Mouse (Mus musculus) forebrain, embryonic 10.5 days (tissue): ENCODE measurements around the gene Pdik1l. TPM values are rescaled to one million over a fixed set of nuclear protein-coding genes. Genes with fewer than 3 reads are reported as not detected.
A peak's percentile ranks its signal among the peaks of the same experiment; 100 is the strongest.

Experiments used
- DNase-seq: peaks from one replicate; pipeline ENCODE4 v3.0.0-alpha.2; 2017; ENCODE audit warnings: low spot score; ENCODE audit errors: extremely low spot score
- H3K27ac ChIP-seq: fragments of 300-500 bp; sonication (generic); 2 replicates; pipeline ENCODE4 v1.5.1; 2016; ENCODE audit warnings: mild to moderate bottlenecking
- H3K27me3 ChIP-seq: fragments of 300-500 bp; sonication (generic); 2 replicates; pipeline ENCODE4 v1.6.1; 2016; ENCODE audit warnings: mild to moderate bottlenecking; ENCODE audit not compliant: poor library complexity, severe bottlenecking
- H3K36me3 ChIP-seq: fragments of 300-500 bp; sonication (generic); replicated peaks from 2 replicates; pipeline ENCODE4 v1.6.1; 2016; ENCODE audit warnings: mild to moderate bottlenecking, moderate library complexity
- H3K4me1 ChIP-seq: fragments of 300-500 bp; sonication (generic); 2 replicates; pipeline ENCODE4 v1.6.1; 2016
- H3K4me3 ChIP-seq: fragments of 300-500 bp; sonication (generic); 2 replicates; pipeline ENCODE4 v1.5.1; 2016; ENCODE audit warnings: mild to moderate bottlenecking, moderate library complexity
- H3K9me3 ChIP-seq: fragments of 300-500 bp; sonication (generic); 2 replicates; pipeline ENCODE4 v1.6.1; 2016; ENCODE audit warnings: mild to moderate bottlenecking, moderate library complexity
- WGBS: fragments of 180-500 bp; shearing (Covaris S2); methylation state at CpG from one replicate; pipeline ENCODE4 v1.1.7; 2016; 5-methylcytosine and 5-hydroxymethylcytosine counted together
- polyA plus RNA-seq: library from polyadenylated mRNA; unstranded; fragments of >200 nt; fragmentation: Nextera tagmentation; extraction: Ambion mirVana; gene quantifications from 2 replicates; pipeline ENCODE4 v1.2.1, GENCODE M21; 2016

Gene Pdik1l
- polyA plus RNA-seq, 1 experiment from 2014 or later, result 22.0 TPM

- peaks cover 96% of the 10 kb centered on the region for H3K4me1 ChIP-seq
- H3K4me3 ChIP-seq, result peak overlapping the region; percentile 58
- peak overlapping the region; percentile 79 for H3K27ac ChIP-seq
- WGBS, result 2% methylated on average over 22 of the region's 22 CpGs
- H3K36me3 ChIP-seq, result no peaks in the 10 kb centered on the region
- no peak for DNase-seq
- peaks cover 96% of the 10 kb centered on the region for H3K27me3 ChIP-seq
- H3K9me3 ChIP-seq, result no peaks in the 10 kb centered on the region
These were observed 35.4 kb downstream of the Pdik1l start for GRCm38 (mm10) chr4:134252131-134252910.

- DNase-seq, result peak; percentile 58
- 1% methylated on average over 91 of the region's 91 CpGs for WGBS
- Histone ChIP-seq H3K27me3 (peaks cover 100% of the 10 kb centered on the region), H3K36me3 (no peaks in the 10 kb centered on the region), H3K4me3 (peak overlapping the region; percentile 58), H3K9me3 (no peaks in the 10 kb centered on the region), H3K27ac (peak overlapping the region; percentile 79), H3K4me1 (peaks cover 96% of the 10 kb centered on the region)
These were observed 36.2 kb downstream of the Pdik1l start for GRCm38 (mm10) chr4:134251241-134252130.

- no peaks in the 10 kb centered on the region for H3K9me3 ChIP-seq
- peaks cover 99% of the 10 kb centered on the region for H3K27me3 ChIP-seq
- H3K27ac ChIP-seq, result peak overlapping the region; percentile 79
- 9% methylated on average over 10 of the region's 10 CpGs for WGBS
- DNase-seq, result peak; percentile 43
- peak overlapping the region; percentile 58 for H3K4me3 ChIP-seq
- no peaks in the 10 kb centered on the region for H3K36me3 ChIP-seq
- H3K4me1 ChIP-seq, result peaks cover 96% of the 10 kb centered on the region
These were observed 36.8 kb downstream of the Pdik1l start for GRCm38 (mm10) chr4:134250930-134251240.

- Histone ChIP-seq H3K36me3 (no peaks in the 10 kb centered on the region), H3K9me3 (no peaks in the 10 kb centered on the region), H3K27me3 (peaks cover 94% of the 10 kb centered on the region), H3K4me1 (peaks cover 95% of the 10 kb centered on the region), H3K27ac (peak overlapping the region; percentile 79), H3K4me3 (peak overlapping the region; percentile 58)
- DNase-seq, result peak; percentile 46
- 5% methylated on average over 27 of the region's 27 CpGs for WGBS
These were observed 37.4 kb downstream of the Pdik1l start for GRCm38 (mm10) chr4:134250116-134250929.

- H3K4me1 ChIP-seq, result peaks cover 94% of the 10 kb centered on the region
- DNase-seq, result peak; percentile 79
- peak overlapping the region; percentile 58 for H3K4me3 ChIP-seq
- no peaks in the 10 kb centered on the region for H3K9me3 ChIP-seq
- H3K27me3 ChIP-seq, result peaks cover 87% of the 10 kb centered on the region
- no peaks in the 10 kb centered on the region for H3K36me3 ChIP-seq
- H3K27ac ChIP-seq, result peak overlapping the region; percentile 79
- under 1% methylated on average over 30 of the region's 30 CpGs for WGBS
These were observed 38.0 kb downstream of the Pdik1l start for GRCm38 (mm10) chr4:134249651-134250050.

- no peak for DNase-seq
- no peaks in the 10 kb centered on the region for H3K9me3 ChIP-seq
- H3K27me3 ChIP-seq, result peaks cover 58% of the 10 kb centered on the region
- 78% methylated on average over 7 of the region's 7 CpGs for WGBS
- H3K27ac ChIP-seq, result peak within 1 kb of the TSS; percentile 87
- H3K4me3 ChIP-seq, result peak within 1 kb of the TSS; percentile 97
- peaks cover 79% of the 10 kb centered on the region for H3K4me1 ChIP-seq
- H3K36me3 ChIP-seq, result peaks cover 17% of the 10 kb centered on the region
These were observed 40.9 kb downstream of the Pdik1l start, which contains the start of gene Gm30191 for GRCm38 (mm10) chr4:134246719-134247258. Gm30191 (plus strand) TSS chr4:134246935.

- peaks cover 74% of the 10 kb centered on the region for H3K4me1 ChIP-seq
- peaks cover 17% of the 10 kb centered on the region for H3K36me3 ChIP-seq
- no peak for DNase-seq
- H3K9me3 ChIP-seq, result no peaks in the 10 kb centered on the region
- peak overlapping the region; percentile 97; the same call in 1 of the 2 replicates for H3K4me3 ChIP-seq
- H3K27me3 ChIP-seq, result peaks cover 53% of the 10 kb centered on the region
- peak overlapping the region; percentile 87 for H3K27ac ChIP-seq
- WGBS, result 38% methylated on average over 4 of the region's 4 CpGs
These were observed 41.4 kb downstream of the Pdik1l start for GRCm38 (mm10) chr4:134246256-134246655.

GRCm38 (mm10) chr4:134245148-134245843 is 42.4 kb downstream of the Pdik1l start, which contains the start of gene Zfp593:
Zfp593 (minus strand) TSS chr4:134245592.
- Histone ChIP-seq H3K36me3 (peaks cover 17% of the 10 kb centered on the region), H3K9me3 (no peaks in the 10 kb centered on the region), H3K4me3 (peak within 1 kb of the TSS; percentile 97), H3K4me1 (peaks cover 64% of the 10 kb centered on the region), H3K27me3 (peaks cover 43% of the 10 kb centered on the region), H3K27ac (peak within 1 kb of the TSS; percentile 87)
- peak; percentile 94 for DNase-seq
- WGBS, result under 1% methylated on average over 60 of the region's 60 CpGs

GRCm38 (mm10) chr4:134243516-134244250 is 44.0 kb downstream of the Pdik1l start, which contains the start of gene E130218I03Rik:
E130218I03Rik (plus strand) TSS chr4:134243662.
- peaks cover 52% of the 10 kb centered on the region for H3K4me1 ChIP-seq

GRCm38 (mm10) chr4:134238686-134239085 is 49.0 kb downstream of the Pdik1l start:
- H3K36me3 ChIP-seq, result peaks cover 10% of the 10 kb centered on the region
- DNase-seq, result no peak
- 12% methylated on average over 10 of the region's 10 CpGs for WGBS
- H3K9me3 ChIP-seq, result no peaks in the 10 kb centered on the region
- H3K4me3 ChIP-seq, result peak overlapping the region; percentile 39
- H3K27ac ChIP-seq, result no peak overlapping the region
- H3K27me3 ChIP-seq, result peaks cover 35% of the 10 kb centered on the region
- peaks cover 17% of the 10 kb centered on the region for H3K4me1 ChIP-seq

More at GRCm38 (mm10) chr4:134243516-134244250, 44.0 kb downstream of the Pdik1l start, which contains the start of gene E130218I03Rik:
- Histone ChIP-seq H3K36me3 (peaks cover 17% of the 10 kb centered on the region), H3K4me3 (peak within 1 kb of the TSS; percentile 97), H3K27ac (no peak within 1 kb of the TSS), H3K9me3 (no peaks in the 10 kb centered on the region), H3K27me3 (peaks cover 32% of the 10 kb centered on the region)
- 90% methylated on average over 17 of the region's 17 CpGs for WGBS
- no peak for DNase-seq

- no peak for DNase-seq
- peaks cover 35% of the 10 kb centered on the region for H3K27me3 ChIP-seq
- H3K4me3 ChIP-seq, result peak within 1 kb of the TSS; percentile 39
- no peaks in the 10 kb centered on the region for H3K9me3 ChIP-seq
- H3K4me1 ChIP-seq, result peaks cover 13% of the 10 kb centered on the region
- WGBS, result 3% methylated on average over 18 of the region's 18 CpGs
- H3K27ac ChIP-seq, result no peak within 1 kb of the TSS
- peaks cover 6% of the 10 kb centered on the region for H3K36me3 ChIP-seq
These were observed 49.4 kb downstream of the Pdik1l start, which contains the start of gene Cnksr1 for GRCm38 (mm10) chr4:134238279-134238651. Cnksr1 (minus strand) TSS chr4:134238399.
